Mouse (Mus musculus) brain, adult 10 weeks (tissue): ENCODE measurements around the gene Gcg. TPM values are rescaled to one million over a fixed set of nuclear protein-coding genes. Genes with fewer than 3 reads are reported as not detected.

Source experiments
- polyA plus RNA-seq: library from polyadenylated mRNA; stranded (reverse); fragments of 350-450 nt; fragmentation: Illumina TruSeq; extraction: RNeasy Lipid Tissue Mini Kit (QIAGEN cat#74804); gene quantifications from one replicate; pipeline ENCODE4 v1.2.3, GENCODE M21; 2015; ENCODE audit warnings: low read depth, low replicate concordance

Gcg gene
- polyA plus RNA-seq: not detected

GRCm38 (mm10) chr2:62483550-62483949, at the start of gene Gcg:
Gene Gcg (minus strand): TSS chr2:62483650.

Other genes starting within 250 kb of the Gcg start
- gene Dpp4, start 71.4 kb downstream of the Gcg start, polyA plus RNA-seq: 2.5 TPM
- 4.8 TPM for gene Fap, start 90.4 kb upstream of the Gcg start, polyA plus RNA-seq
- gene Ifih1, start 162.6 kb upstream of the Gcg start, polyA plus RNA-seq: 2.5 TPM
- 21.4 TPM for gene Gca, start 180.6 kb upstream of the Gcg start, polyA plus RNA-seq